Mouse (Mus musculus): ENCODE measurements around the gene Gm6993.

Gm6993 gene

GRCm38 (mm10) chr12:31241595-31242342 is 1.2 kb downstream of the Gm6993 start:
- peak; percentile 46 for DNase-seq

GRCm38 (mm10) chr12:31244001-31244400 is 3.4 kb downstream of the Gm6993 start:
- DNase-seq = peak; percentile 71

- DNase-seq = peak; percentile 66
Observed at GRCm38 (mm10) chr12:31244691-31245090, 4.1 kb downstream of the Gm6993 start.

GRCm38 (mm10) chr12:31246153-31246552 is 5.6 kb downstream of the Gm6993 start:
- peak; percentile 64 for DNase-seq

GRCm38 (mm10) chr12:31246615-31247014 is 6.0 kb downstream of the Gm6993 start:
- peak; percentile 63 for DNase-seq

- DNase-seq = peak; percentile 96
Observed at GRCm38 (mm10) chr12:31248165-31248564, 7.6 kb downstream of the Gm6993 start.

- DNase-seq = no peak
Observed at GRCm38 (mm10) chr12:31248681-31249080, 8.1 kb downstream of the Gm6993 start.

- peak; percentile 92 for DNase-seq
Observed at GRCm38 (mm10) chr12:31252259-31252658, 11.7 kb downstream of the Gm6993 start.

GRCm38 (mm10) chr12:31254978-31255377 is 14.4 kb downstream of the Gm6993 start:
- DNase-seq = peak; percentile 68

GRCm38 (mm10) chr12:31256121-31256903 is 15.7 kb downstream of the Gm6993 start:
- peak; percentile 60 for DNase-seq

- DNase-seq = peak; percentile 97
Observed at GRCm38 (mm10) chr12:31261882-31262281, 21.3 kb downstream of the Gm6993 start.

- no peak for DNase-seq
Observed at GRCm38 (mm10) chr12:31263921-31264320, 23.4 kb downstream of the Gm6993 start.

GRCm38 (mm10) chr12:31265005-31265721 is 24.6 kb downstream of the Gm6993 start, which contains the start of gene Lamb1:
Gene Lamb1 (plus strand): TSS chr12:31265234.
- peak; percentile 98 for DNase-seq

GRCm38 (mm10) chr12:31265722-31266431 is 25.3 kb downstream of the Gm6993 start:
- peak; percentile 92 for DNase-seq

GRCm38 (mm10) chr12:31266686-31267085 is 26.1 kb downstream of the Gm6993 start:
- peak; percentile 96 for DNase-seq

- DNase-seq = no peak
Observed at GRCm38 (mm10) chr12:31267363-31267762, 26.8 kb downstream of the Gm6993 start.

- peak; percentile 80 for DNase-seq
Observed at GRCm38 (mm10) chr12:31268315-31268714, 27.7 kb downstream of the Gm6993 start.

- DNase-seq = peak; percentile 86
Observed at GRCm38 (mm10) chr12:31269020-31269597, 28.5 kb downstream of the Gm6993 start.

- peak; percentile 74 for DNase-seq
Observed at GRCm38 (mm10) chr12:31270361-31270760, 29.8 kb downstream of the Gm6993 start.

- DNase-seq = peak; percentile 84
Observed at GRCm38 (mm10) chr12:31270776-31271175, 30.2 kb downstream of the Gm6993 start.

GRCm38 (mm10) chr12:31271361-31272011 is 30.9 kb downstream of the Gm6993 start:
- DNase-seq = peak; percentile 94
